In the genomic region with DNA sequence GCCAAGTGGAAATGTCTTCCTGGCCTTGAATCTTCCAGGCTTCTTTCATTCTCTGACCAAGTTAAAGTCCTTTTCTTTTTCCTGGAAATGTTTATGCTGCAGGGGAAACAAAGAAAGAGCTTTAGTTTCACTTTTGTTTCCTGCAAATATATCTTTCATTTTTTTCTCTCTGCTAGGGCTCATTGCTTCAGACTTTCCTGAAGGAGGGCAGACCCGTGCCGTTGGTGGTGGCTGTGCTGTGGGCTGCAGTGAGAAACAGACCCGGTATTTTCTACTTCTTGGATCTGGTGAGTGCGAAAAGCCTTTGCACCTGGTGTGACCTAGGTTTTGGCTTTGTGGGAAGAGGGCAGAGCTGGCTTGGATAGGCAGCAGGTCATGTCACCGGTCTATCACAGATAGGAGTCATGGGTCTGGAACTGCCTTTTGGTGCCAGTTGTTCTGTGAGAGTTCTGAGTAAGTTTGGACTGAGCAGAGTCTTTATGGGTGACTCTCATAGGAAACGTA, we compare ENCODE assay signal across 11 mouse cellular contexts. TPM values are rescaled to one million over a fixed set of nuclear protein-coding genes. Genes with fewer than 3 reads are reported as not detected.
DNase-seq lines count a peak whose midpoint lies in the region; ATAC-seq and TF ChIP-seq lines count a peak whose summit lies in the region.
"Had no signal": no experiment of that assay in that cellular context is flagged by ENCODE, and none has a peak within 500 bp of the region (broad histone marks: within the 10 kb centered on the region; RNA-seq: fewer than 3 reads in every experiment).

No protein-coding gene starts in this region.

- no peak for TF ChIP-seq CTCF in heart, postnatal 0 days (IDR thresholded peaks at IDR 0.05; ENCODE audit: low read depth)

- no peaks in the 10 kb centered on the region for H3K27me3 ChIP-seq in heart, postnatal 0 days (ENCODE audit: control insufficient read depth, insufficient read depth, low read length)
- H3K27me3 ChIP-seq: heart, embryonic 13.5 days had no signal

- no peaks in the 10 kb centered on the region for H3K9me3 ChIP-seq in heart, postnatal 0 days (replicated peaks; ENCODE audit: control insufficient read depth, low read length)
- H3K9me3 ChIP-seq: heart, embryonic 13.5 days had no signal

- ATAC-seq in heart, postnatal 0 days (ENCODE audit: insufficient read depth, low read depth), result no peak
- ATAC-seq in erythroid progenitor cell, adult 5-6 weeks (replicated peaks; ENCODE audit: low FRiP score, poor library complexity, severe bottlenecking), result peak; percentile 11; the same call in 1 of the 2 replicates
- peak; percentile 15 for ATAC-seq in megakaryocyte progenitor cell, adult 5-6 weeks (replicated peaks; ENCODE audit: poor library complexity)

- H3K27ac ChIP-seq in heart, postnatal 0 days (ENCODE audit: low read depth), result peak overlapping the region; percentile 47; the same call in 1 of the 2 replicates
- H3K27ac ChIP-seq: heart, embryonic 13.5 days had no signal

- peak overlapping the region; percentile 6; the same call in 1 of the 2 replicates for H3K4me3 ChIP-seq in heart, postnatal 0 days (ENCODE audit: low read depth, low read length)
- H3K4me3 ChIP-seq: heart, embryonic 13.5 days had no signal

- H3K4me1 ChIP-seq in heart, postnatal 0 days (ENCODE audit: control insufficient read depth, insufficient read depth), result peaks cover 4% of the 10 kb centered on the region; the same call in 1 of the 2 replicates

- H3K36me3 ChIP-seq in heart, postnatal 0 days (replicated peaks; ENCODE audit: control insufficient read depth, insufficient read depth, low read length), result no peaks in the 10 kb centered on the region
- H3K36me3 ChIP-seq: heart, embryonic 13.5 days had no signal

- DNase-seq in heart, postnatal 0 days (ENCODE audit: low spot score), result no peak
- no peak for DNase-seq in heart, postnatal 4 days
- peak; percentile 57 for DNase-seq in CD4-positive, CD25-positive, alpha-beta regulatory T cell, adult 2 months (ENCODE audit: low read depth, low spot score)
- no peak for DNase-seq in right cerebral cortex, postnatal 4 days
- DNase-seq in layer of hippocampus, postnatal 14 days (ENCODE audit: low spot score in 2 of 2), result no peak
- no peak for DNase-seq in layer of hippocampus, postnatal 36 days

- peak overlapping the region; percentile 39; the same call in 1 of the 2 replicates for H3K4me2 ChIP-seq in heart, postnatal 0 days (ENCODE audit: low read depth, low read length)
- H3K4me2 ChIP-seq: heart, embryonic 13.5 days had no signal

- 62% methylated on average over 6 of the region's 6 CpGs for WGBS in heart, postnatal 0 days

- TF ChIP-seq EP300 in heart, postnatal 0 days (IDR thresholded peaks at IDR 0.05; ENCODE audit: low read depth), result no peak

- H3K9ac ChIP-seq in heart, postnatal 0 days (replicated peaks; ENCODE audit: low read depth, low read length), result no peak overlapping the region
- H3K9ac ChIP-seq: heart, embryonic 13.5 days had no signal

RNA-seq across cellular contexts. Expression of gene Ifi47, which starts 10.5 kb away (rescaled TPM):
- 2.0 and 2.1 TPM in 2 replicates for total RNA-seq in heart, postnatal 0 days (2014; rRNA removed; ENCODE audit: low replicate concordance)
- polyA plus RNA-seq in heart, postnatal 0 days (2015; fragmentation: Nextera tagmentation; extraction: Ambion mirVana), result 1.4 and 1.8 TPM in 2 replicates
- total RNA-seq in heart, postnatal 4 days (2021), result 1 to 10 TPM; 1.4 to 1.6 TPM
- 54.1 and 55.9 TPM in 2 replicates for total RNA-seq in erythroid progenitor cell, adult 5-6 weeks (2015; ENCODE audit: low replicate concordance)
- 17.2 and 18.8 TPM in 2 replicates for total RNA-seq in erythroid progenitor cell, adult 5-6 weeks (2017; ENCODE audit: low replicate concordance)
- total RNA-seq in megakaryocyte progenitor cell, adult 5-6 weeks (2015), result 129 and 147 TPM in 2 replicates
- 54.3 and 57.2 TPM in 2 replicates for total RNA-seq in megakaryocyte progenitor cell, adult 5-6 weeks (2017)
- under 1 TPM; 0.31 to 0.65 TPM for total RNA-seq in layer of hippocampus, postnatal 14 days (2021)
- total RNA-seq in layer of hippocampus, postnatal 36 days (2021), result 1 to 10 TPM in 1 of 2 experiments, under 1 TPM in 1; 0.97 to 1.4 TPM

RNA-seq across cellular contexts. Expression of gene Tgtp2, which starts 22.9 kb away (rescaled TPM):
- total RNA-seq in heart, postnatal 0 days (2014; rRNA removed; ENCODE audit: low replicate concordance), result 0.08 TPM in 1 of 2 replicates, not detected in the other
- 0.36 and 0.54 TPM in 2 replicates for polyA plus RNA-seq in heart, postnatal 0 days (2015; fragmentation: Nextera tagmentation; extraction: Ambion mirVana)
- not detected for total RNA-seq in heart, postnatal 4 days (2021)
- total RNA-seq in erythroid progenitor cell, adult 5-6 weeks (2015; ENCODE audit: low replicate concordance), result 10.5 and 29.3 TPM in 2 replicates
- 19.6 and 28.1 TPM in 2 replicates for total RNA-seq in erythroid progenitor cell, adult 5-6 weeks (2017; ENCODE audit: low replicate concordance)
- total RNA-seq in megakaryocyte progenitor cell, adult 5-6 weeks (2015), result 16.8 and 24.5 TPM in 2 replicates
- total RNA-seq in megakaryocyte progenitor cell, adult 5-6 weeks (2017), result 56.3 and 82.0 TPM in 2 replicates
- total RNA-seq in layer of hippocampus, postnatal 14 days (2021), result not detected
- under 1 TPM in 1 of 2 experiments, not detected in 1; 0.87 TPM for total RNA-seq in layer of hippocampus, postnatal 36 days (2021)
- total RNA-seq: layer of hippocampus, adult 18-20 months had no signal

RNA-seq across cellular contexts. Expression of gene Olfr1396, which starts 27.8 kb away (rescaled TPM):
- total RNA-seq in heart, postnatal 0 days (2014; rRNA removed; ENCODE audit: low replicate concordance), result 20.3 TPM in 1 of 2 replicates, not detected in the other
- polyA plus RNA-seq in heart, postnatal 0 days (2015; fragmentation: Nextera tagmentation; extraction: Ambion mirVana), result 0.45 and 0.59 TPM in 2 replicates
- 1 to 10 TPM in 1 of 2 experiments, under 1 TPM in 1; 0.63 to 1.1 TPM for total RNA-seq in heart, postnatal 4 days (2021)
- not detected in 2 replicates for total RNA-seq in erythroid progenitor cell, adult 5-6 weeks (2015; ENCODE audit: low replicate concordance)
- total RNA-seq in erythroid progenitor cell, adult 5-6 weeks (2017; ENCODE audit: low replicate concordance), result not detected in 2 replicates
- total RNA-seq in megakaryocyte progenitor cell, adult 5-6 weeks (2015), result not detected in 2 replicates
- total RNA-seq in megakaryocyte progenitor cell, adult 5-6 weeks (2017), result not detected in 2 replicates
- total RNA-seq in layer of hippocampus, postnatal 14 days (2021), result not detected
- total RNA-seq in layer of hippocampus, postnatal 36 days (2021), result not detected
- total RNA-seq: layer of hippocampus, adult 18-20 months had no signal
- polyA plus RNA-seq: brain, embryonic 14.5 days; heart, embryonic 13.5 days had no signal

RNA-seq across cellular contexts. Expression of gene 9930111J21Rik2, which starts 35.9 kb away (rescaled TPM):
- 2.7 and 8.2 TPM in 2 replicates for total RNA-seq in heart, postnatal 0 days (2014; rRNA removed; ENCODE audit: low replicate concordance)
- polyA plus RNA-seq in heart, postnatal 0 days (2015; fragmentation: Nextera tagmentation; extraction: Ambion mirVana), result 1.1 and 1.2 TPM in 2 replicates
- 1 to 10 TPM; 3.6 to 3.9 TPM for total RNA-seq in heart, postnatal 4 days (2021)
- 19.1 and 19.3 TPM in 2 replicates for total RNA-seq in erythroid progenitor cell, adult 5-6 weeks (2015; ENCODE audit: low replicate concordance)
- 13.3 and 13.7 TPM in 2 replicates for total RNA-seq in erythroid progenitor cell, adult 5-6 weeks (2017; ENCODE audit: low replicate concordance)
- 26.0 and 37.5 TPM in 2 replicates for total RNA-seq in megakaryocyte progenitor cell, adult 5-6 weeks (2015)
- total RNA-seq in megakaryocyte progenitor cell, adult 5-6 weeks (2017), result 25.2 and 29.4 TPM in 2 replicates
- 1 to 10 TPM in 1 of 2 experiments, under 1 TPM in 1; 0.91 to 1.4 TPM for total RNA-seq in layer of hippocampus, postnatal 14 days (2021)
- 1 to 10 TPM; 1.2 to 1.7 TPM for total RNA-seq in layer of hippocampus, postnatal 36 days (2021)

RNA-seq across cellular contexts. Expression of gene Olfr1395, which starts 55.2 kb away (rescaled TPM):
- not detected in 2 replicates for total RNA-seq in heart, postnatal 0 days (2014; rRNA removed; ENCODE audit: low replicate concordance)
- polyA plus RNA-seq in heart, postnatal 0 days (2015; fragmentation: Nextera tagmentation; extraction: Ambion mirVana), result not detected in 2 replicates
- not detected for total RNA-seq in heart, postnatal 4 days (2021)
- not detected in 2 replicates for total RNA-seq in erythroid progenitor cell, adult 5-6 weeks (2015; ENCODE audit: low replicate concordance)
- total RNA-seq in erythroid progenitor cell, adult 5-6 weeks (2017; ENCODE audit: low replicate concordance), result not detected in 2 replicates
- not detected in 2 replicates for total RNA-seq in megakaryocyte progenitor cell, adult 5-6 weeks (2015)
- not detected in 2 replicates for total RNA-seq in megakaryocyte progenitor cell, adult 5-6 weeks (2017)
- not detected for total RNA-seq in layer of hippocampus, postnatal 14 days (2021)
- not detected for total RNA-seq in layer of hippocampus, postnatal 36 days (2021)
- total RNA-seq: layer of hippocampus, adult 18-20 months had no signal
- polyA plus RNA-seq: brain, embryonic 14.5 days; heart, embryonic 13.5 days had no signal

Comparison
In these comparisons a context has a peak if more than half of its experiments do, and no peak if none do; other contexts are left out.
1. RNA of gene Tgtp2, which starts 22.9 kb away (total RNA-seq): 16.8 to 82.0 TPM in megakaryocyte progenitor cell, adult 5-6 weeks and 10.5 to 29.3 TPM in erythroid progenitor cell, adult 5-6 weeks; 0.87 TPM in layer of hippocampus, postnatal 36 days, not detected in heart, postnatal 4 days, 0.08 TPM in heart, postnatal 0 days and not detected in layer of hippocampus, postnatal 14 days; every median in the first group is over 4 times any median in the second.